Mouse (Mus musculus): Measurements from ENCODE around the gene Aox2.
A peak's percentile ranks its signal among the peaks of the same experiment; 100 is the strongest.
"Not testable (repeated sequence)": the region's sequence is repeated elsewhere in the genome, so short reads cannot be mapped to it uniquely, and the experiment has no call there.

Aox2 gene

GRCm38 (mm10) chr1:58353238-58353893 is 75.2 kb downstream of the Aox2 start:
- DNase-seq = no peak

- peak; percentile 35 to 46 for DNase-seq
These were observed 81.1 kb downstream of the Aox2 start for GRCm38 (mm10) chr1:58358958-58359901.

- DNase-seq = no peak
These were observed 84.2 kb downstream of the Aox2 start for GRCm38 (mm10) chr1:58362296-58362695.

GRCm38 (mm10) chr1:58364551-58364950 is 86.4 kb downstream of the Aox2 start:
- no peak for DNase-seq

GRCm38 (mm10) chr1:58365829-58366228 is 87.7 kb downstream of the Aox2 start:
- no peak for DNase-seq

GRCm38 (mm10) chr1:58366737-58367471 is 88.8 kb downstream of the Aox2 start:
- no peak for DNase-seq

GRCm38 (mm10) chr1:58369716-58370115 is 91.6 kb downstream of the Aox2 start:
- no peak for DNase-seq

GRCm38 (mm10) chr1:58374266-58374665 is 96.1 kb downstream of the Aox2 start:
- DNase-seq = not testable (repeated sequence)

GRCm38 (mm10) chr1:58375574-58376147 is 97.5 kb downstream of the Aox2 start:
- no peak for DNase-seq

- no peak for DNase-seq
These were observed 104.6 kb downstream of the Aox2 start for GRCm38 (mm10) chr1:58382586-58383281.

GRCm38 (mm10) chr1:58391421-58392267 is 113.5 kb downstream of the Aox2 start:
- DNase-seq = peak; percentile 15 to 35

- DNase-seq = no peak
These were observed 114.1 kb downstream of the Aox2 start for GRCm38 (mm10) chr1:58392268-58392651.

GRCm38 (mm10) chr1:58392652-58393283 is 114.6 kb downstream of the Aox2 start, which contains the start of gene Bzw1:
Gene Bzw1 (plus strand): TSS chr1:58392898.
- peak; percentile 97 to 98 for DNase-seq

- peak; percentile 57 to 66 for DNase-seq
These were observed 115.4 kb downstream of the Aox2 start for GRCm38 (mm10) chr1:58393284-58394195.

GRCm38 (mm10) chr1:58395341-58395740 is 117.2 kb downstream of the Aox2 start:
- DNase-seq = no peak

GRCm38 (mm10) chr1:58396179-58396578 is 118.1 kb downstream of the Aox2 start:
- DNase-seq = no peak

- no peak for DNase-seq
These were observed 119.6 kb downstream of the Aox2 start for GRCm38 (mm10) chr1:58397731-58398130.

- DNase-seq = no peak
These were observed 123.3 kb downstream of the Aox2 start for GRCm38 (mm10) chr1:58401396-58401795.

- no peak for DNase-seq
These were observed 125.6 kb downstream of the Aox2 start for GRCm38 (mm10) chr1:58403745-58404144.

- no peak for DNase-seq
These were observed 129.2 kb downstream of the Aox2 start for GRCm38 (mm10) chr1:58407321-58407720.

Data from cerebellum, postnatal 10 days (tissue).